Mouse (Mus musculus): Measurements from ENCODE around the gene Rab31. TPM values are rescaled to one million over a fixed set of nuclear protein-coding genes. Genes with fewer than 3 reads are reported as not detected.

Rab31 gene
- total RNA-seq, 2 experiments from 2014 or later, result 56.6 to 90.9 TPM

GRCm38 (mm10) chr17:65710576-65710975, 62.0 kb downstream of the Rab31 start:
- ATAC-seq (ENCODE audit: poor library complexity, severe bottlenecking), result no peak

DNA sequence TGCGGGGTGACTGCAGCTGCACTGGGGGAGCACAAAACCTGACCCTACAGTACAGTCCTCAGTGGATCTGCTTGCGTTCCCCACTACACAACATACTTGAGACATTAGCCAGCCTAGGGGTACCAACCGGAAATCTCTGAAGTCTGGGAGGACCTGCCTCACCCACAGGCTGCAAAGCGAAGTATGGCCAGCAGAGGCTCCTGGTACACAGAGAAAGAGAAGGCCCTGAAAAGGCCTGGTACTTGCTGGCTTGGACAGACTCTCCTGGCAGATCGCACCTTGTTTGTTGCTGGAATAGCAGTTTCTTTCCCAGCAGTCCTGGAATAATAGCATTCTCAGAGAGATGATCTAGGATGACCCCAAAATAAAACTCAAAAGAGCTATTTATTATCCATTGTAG, 66.3 kb downstream of the Rab31 start:
- ATAC-seq (ENCODE audit: poor library complexity, severe bottlenecking), result peak; percentile 94

- no peak for ATAC-seq (ENCODE audit: poor library complexity, severe bottlenecking)
These were observed 68.8 kb downstream of the Rab31 start for GRCm38 (mm10) chr17:65703527-65704391.

GRCm38 (mm10) chr17:65701797-65702566, 70.6 kb downstream of the Rab31 start:
- no peak for ATAC-seq (ENCODE audit: poor library complexity, severe bottlenecking)

DNA sequence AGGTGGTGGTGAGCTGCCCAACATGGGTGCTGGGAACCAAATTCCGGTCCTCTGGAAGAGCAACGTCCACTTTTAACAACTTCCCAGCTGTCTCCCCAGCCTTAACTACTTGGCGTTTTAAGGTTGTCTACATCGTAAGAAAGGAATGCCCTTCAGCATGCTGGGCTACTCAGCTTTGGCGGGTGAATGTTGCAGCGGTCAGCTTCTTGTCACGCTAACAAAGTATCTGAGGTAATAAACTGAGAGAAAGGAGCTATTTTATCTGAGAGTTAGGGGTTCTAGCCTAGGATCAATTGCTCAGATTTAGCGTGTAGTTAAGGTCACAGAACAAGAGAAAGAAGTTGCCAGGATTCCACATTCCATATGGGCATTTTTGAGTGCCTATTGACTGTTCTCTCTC, 71.2 kb downstream of the Rab31 start:
- ATAC-seq (ENCODE audit: poor library complexity, severe bottlenecking), result no peak

DNA sequence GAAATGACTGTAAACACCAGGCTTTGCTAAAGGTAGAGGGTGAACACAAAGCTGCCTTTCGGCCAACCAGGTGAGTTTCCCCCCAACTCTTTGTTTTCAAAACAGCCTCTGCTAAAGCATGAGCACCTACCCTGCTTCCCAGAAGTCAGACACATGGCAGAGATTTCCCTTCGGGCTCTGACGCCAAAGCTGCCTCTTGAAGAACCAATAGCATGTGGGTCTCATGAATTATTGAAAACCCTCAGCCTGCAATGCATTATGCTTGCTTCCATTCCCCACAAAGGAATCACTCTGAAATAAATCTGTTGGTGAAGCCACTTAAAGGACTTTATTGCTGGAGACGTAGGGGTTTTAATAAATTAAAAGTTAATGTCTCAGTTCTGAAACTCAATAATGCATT, 72.5 kb downstream of the Rab31 start:
- ATAC-seq (ENCODE audit: poor library complexity, severe bottlenecking), result no peak

DNA sequence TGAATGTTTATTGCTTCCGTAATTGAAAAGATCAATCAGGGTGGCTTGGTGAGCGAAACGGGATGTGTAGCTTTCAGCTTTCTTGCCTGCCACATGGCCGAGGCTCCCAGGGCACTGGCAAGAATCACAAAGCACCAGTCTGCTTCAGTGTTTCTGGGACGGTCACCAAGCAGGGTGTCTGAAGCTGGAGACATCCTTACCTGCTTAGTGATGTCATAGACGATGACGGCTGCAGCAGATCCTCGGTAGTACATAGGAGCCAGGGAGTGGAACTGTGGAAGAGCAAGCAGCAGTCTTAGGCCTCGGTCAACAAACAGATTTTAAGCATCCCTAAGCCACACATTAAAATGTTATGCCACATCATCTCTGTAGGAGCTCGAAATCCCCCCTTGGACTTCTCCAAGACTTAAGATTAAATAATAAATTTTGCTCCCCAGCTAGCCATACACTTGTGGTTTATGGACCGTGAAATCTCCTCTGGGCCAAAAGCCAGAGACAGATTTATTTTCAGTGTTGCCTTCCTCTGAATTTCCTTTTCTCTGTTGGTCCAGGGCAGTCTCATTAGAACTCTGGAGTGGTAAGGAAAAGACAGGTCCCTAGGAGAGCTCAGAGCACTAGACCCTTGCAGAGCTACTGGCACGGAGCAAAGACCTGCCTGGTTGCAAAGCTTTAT, 74.6 kb downstream of the Rab31 start:
- ATAC-seq (ENCODE audit: poor library complexity, severe bottlenecking), result no peak

- no peak for ATAC-seq (ENCODE audit: poor library complexity, severe bottlenecking)
These were observed 75.6 kb downstream of the Rab31 start for GRCm38 (mm10) chr17:65696939-65697338.

DNA sequence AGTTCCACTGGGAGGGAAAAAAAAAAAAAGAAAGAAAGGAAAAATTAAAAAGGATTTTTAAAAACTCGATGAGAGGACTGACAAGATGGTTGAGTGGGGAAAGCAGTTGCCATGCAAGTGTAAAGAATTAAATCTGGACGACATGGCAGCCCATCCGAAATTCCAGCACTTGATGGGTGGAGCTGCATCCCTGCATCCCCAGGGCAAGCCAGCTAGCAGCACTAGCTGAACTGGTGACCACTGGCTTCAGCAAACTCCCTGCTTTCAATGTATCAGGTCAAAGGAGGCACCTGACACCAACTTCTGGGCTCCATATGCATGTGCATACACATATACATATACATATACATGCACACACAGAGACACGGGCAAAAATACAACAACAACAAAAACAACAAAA, 80.3 kb downstream of the Rab31 start:
- no peak for ATAC-seq (ENCODE audit: poor library complexity, severe bottlenecking)

DNA sequence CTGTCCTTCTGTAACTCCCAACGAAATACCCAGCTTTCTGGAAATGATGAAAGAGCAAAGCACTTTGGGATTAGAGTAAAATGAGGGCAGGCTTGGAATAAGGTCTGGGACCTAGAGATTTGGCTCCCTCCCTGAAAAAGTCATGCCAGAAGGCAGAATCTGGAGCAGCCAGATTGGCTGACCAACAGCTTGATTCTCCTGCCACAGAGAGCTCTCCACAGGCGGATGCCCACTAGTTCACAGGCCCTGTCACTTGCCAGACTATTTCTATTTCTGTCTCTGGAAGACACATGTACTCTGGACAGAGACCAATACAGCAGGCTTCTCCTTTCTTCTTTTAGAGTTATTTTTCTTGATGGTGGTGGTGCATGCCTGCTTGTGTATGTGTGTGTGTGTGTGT, 88.8 kb downstream of the Rab31 start:
- ATAC-seq (ENCODE audit: poor library complexity, severe bottlenecking), result no peak

- ATAC-seq (ENCODE audit: poor library complexity, severe bottlenecking), result no peak
These were observed 89.2 kb downstream of the Rab31 start for GRCm38 (mm10) chr17:65683316-65683715.

DNA sequence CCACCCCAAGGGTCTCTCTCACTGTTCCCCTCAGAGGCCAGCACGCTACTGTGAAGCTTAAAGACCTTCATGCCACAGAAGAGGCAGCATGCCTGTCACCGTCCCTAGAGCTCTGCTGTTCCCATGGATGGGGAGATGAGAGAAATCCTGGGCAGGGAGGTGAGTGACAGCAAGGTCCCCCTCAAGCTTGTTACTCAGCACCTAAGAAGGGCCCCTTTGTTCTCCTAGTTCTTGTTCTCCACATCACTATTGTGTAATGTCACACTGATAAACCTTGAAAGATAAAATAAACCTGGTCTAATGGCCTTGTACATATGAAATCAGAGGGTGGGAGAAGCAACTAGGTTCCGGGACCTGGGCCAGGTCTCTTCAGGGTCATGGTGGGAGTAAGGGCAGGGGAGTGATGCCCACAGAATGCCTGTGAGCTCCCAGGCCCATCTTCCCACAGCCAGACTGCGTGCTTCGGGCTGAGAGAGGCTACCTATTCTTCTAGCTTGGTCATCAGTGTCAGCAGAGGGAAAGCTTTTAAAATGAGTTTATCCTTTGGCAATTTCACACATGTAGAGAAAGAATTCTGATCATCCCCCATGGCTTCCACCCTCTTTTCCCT, 90.4 kb downstream of the Rab31 start:
- ATAC-seq (ENCODE audit: poor library complexity, severe bottlenecking), result no peak

GRCm38 (mm10) chr17:65681516-65681915, 91.0 kb downstream of the Rab31 start:
- ATAC-seq (ENCODE audit: poor library complexity, severe bottlenecking), result no peak

GRCm38 (mm10) chr17:65680801-65681412, 91.6 kb downstream of the Rab31 start:
- ATAC-seq (ENCODE audit: poor library complexity, severe bottlenecking), result no peak; the same call in 1 of the 2 replicates

DNA sequence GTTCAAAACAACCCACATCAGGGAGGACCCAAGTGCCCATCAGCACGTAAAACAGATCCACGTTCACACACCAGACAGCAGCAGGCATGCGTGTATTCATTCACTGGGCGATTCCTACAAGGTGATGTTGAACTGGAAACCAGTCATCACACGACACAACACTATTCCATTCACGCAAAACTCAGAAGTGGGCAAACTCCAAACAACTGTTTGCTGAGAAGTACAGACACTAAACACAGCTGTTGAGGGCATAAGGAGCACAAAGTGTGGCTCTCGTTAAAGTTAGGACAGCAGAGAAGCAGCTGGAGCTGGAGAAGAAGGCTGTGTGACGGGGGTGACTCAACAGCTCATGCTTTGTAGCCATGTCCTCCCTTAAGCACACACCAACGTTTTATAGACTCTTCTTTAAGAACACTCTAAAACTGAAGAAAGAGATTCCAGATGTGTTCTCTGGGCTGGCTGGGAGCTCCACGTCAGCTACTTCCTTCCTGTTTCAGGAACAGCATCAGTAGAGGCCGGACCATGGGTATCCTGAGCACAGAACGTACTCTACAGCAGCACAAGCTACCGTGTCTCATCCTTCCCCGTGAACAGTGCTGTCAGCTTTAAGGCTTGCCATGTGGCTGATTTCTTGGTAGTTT, 92.6 kb downstream of the Rab31 start:
- no peak for ATAC-seq (ENCODE audit: poor library complexity, severe bottlenecking)

- ATAC-seq (ENCODE audit: poor library complexity, severe bottlenecking), result no peak
These were observed 94.8 kb downstream of the Rab31 start for GRCm38 (mm10) chr17:65677742-65678141.

- ATAC-seq (ENCODE audit: poor library complexity, severe bottlenecking), result no peak
These were observed 96.0 kb downstream of the Rab31 start for GRCm38 (mm10) chr17:65676536-65676935.

DNA sequence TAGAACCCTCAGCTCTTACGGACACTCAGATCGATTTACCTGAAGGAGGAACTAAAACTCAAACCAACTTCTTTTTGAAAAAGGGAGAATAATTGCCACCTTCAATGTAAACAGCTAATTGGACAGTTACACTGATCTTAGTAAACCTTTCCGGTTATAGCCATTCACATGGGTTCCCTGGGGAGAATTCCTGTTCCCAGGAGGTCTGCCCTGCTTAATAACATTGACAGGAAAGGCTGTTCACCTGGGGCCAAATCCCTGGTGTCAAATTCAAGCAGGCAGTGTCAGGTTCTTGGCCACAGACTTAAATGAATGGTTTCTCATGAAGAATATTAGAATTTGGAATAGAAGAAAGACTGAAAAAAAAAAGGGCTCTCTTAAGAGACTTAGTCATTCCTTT, 96.6 kb downstream of the Rab31 start:
- no peak for ATAC-seq (ENCODE audit: poor library complexity, severe bottlenecking)

- ATAC-seq (ENCODE audit: poor library complexity, severe bottlenecking), result peak; percentile 98
These were observed 97.8 kb downstream of the Rab31 start for GRCm38 (mm10) chr17:65674710-65675171.

GRCm38 (mm10) chr17:65672926-65673325, 99.6 kb downstream of the Rab31 start:
- no peak for ATAC-seq (ENCODE audit: poor library complexity, severe bottlenecking)

Measured in megakaryocyte, adult 5-6 weeks (primary cell).